Mouse (Mus musculus) lung, postnatal 10 days (tissue): ENCODE results near the gene Cenpt.

Source experiments
- DNase-seq: peaks from one replicate; pipeline ENCODE4 v3.0.0; 2021

Cenpt gene

GRCm38 (mm10) chr8:105853178-105853577 is at the start of gene Cenpt:
Cenpt (minus strand) TSS chr8:105853278.
- no peak for DNase-seq

- no peak for DNase-seq
Measured at GRCm38 (mm10) chr8:105900941-105901616, 48.0 kb upstream of the Cenpt start.

DNA sequence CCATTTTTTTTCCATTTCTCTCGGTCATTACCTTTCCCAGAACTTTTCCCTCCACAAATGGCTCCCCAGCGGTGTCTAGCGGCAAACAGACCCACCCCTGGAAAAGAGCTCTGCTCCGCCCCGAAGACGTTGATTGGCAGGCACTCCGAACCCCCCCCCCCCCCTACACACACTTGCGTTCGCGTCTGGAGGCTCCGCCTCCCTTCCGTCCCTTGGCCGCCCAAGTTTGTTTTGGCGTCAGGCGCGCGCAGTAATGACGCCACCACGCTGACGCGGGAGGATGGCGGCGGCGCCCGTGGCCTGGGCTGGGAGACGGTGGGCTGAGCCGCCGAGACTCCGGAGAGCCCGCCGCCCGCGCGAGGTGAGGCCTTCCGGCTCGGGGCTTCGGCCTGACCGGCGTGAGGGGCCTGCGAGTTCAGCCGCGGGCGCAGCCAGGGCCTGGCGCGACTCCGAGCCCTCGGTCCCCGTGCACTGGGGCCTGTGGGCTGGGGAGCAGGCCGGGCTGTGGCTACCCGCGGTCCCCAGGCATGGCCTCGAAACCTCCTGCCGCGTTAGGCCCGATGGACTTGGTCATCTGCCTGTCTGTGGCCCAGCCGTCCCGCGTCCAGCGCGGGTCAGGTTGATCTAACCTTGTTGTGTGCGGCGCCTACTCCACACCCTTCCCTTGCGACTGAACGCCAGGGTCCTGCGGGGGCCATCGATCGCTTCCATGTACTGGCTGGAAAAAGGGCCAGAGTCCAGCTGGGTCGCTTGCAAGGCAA is 47.3 kb upstream of the Cenpt start, which contains the start of gene Pskh1:
Pskh1 (plus strand) TSS at position 262 of the 761 bp plus-strand sequence.
- DNase-seq, result peak; percentile 94

DNA sequence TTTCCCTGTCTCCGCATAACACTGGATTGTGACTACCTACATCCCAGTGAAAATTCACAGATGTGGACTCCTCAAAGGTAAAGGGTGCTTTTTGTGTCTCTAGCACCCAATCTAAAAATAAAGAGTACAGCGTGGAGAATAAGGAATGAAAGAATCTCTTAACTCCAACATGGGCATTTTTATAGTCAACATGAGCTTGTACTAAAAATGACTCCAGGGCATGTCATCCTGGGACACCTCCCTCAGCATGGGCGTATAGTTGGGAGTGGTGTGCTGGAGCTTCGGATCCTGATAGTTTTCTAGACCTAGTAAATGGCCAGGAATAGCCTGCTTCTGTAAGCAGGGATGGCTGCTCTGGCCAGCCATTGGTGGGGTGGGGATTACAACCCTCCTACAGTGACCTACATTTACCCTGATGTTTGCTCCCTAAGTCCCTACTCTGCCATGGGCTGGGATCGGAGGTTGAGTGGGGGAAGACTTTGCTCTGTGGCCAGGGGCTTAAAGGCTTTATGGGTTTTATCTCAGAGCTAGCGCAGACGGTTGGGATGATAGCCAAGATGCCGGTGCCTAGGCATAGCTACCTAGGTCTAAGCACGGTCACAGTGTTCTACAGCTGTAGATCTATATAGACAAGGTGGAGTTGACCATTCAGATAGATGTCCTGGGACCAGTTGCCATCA is 44.9 kb upstream of the Cenpt start:
- no peak for DNase-seq

DNA sequence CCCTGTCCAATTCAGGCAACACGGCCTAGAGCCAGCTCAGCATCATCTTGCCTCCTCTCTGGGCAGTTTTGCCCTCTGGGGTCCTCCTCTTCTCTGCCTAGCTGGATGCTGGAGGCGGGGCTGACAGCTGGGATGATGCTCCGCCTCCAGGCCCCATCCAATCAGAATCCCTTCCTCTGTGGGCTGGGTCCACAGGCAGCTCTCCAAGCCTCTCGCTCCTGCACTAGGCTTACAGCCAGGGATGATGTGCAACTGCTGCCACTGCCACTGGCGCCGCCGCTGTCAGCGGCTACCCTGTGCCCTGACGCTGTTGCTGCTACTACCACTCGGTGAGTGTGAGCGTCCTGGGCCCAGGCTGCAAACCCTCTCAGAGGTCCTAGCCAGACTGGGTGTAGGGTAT is 40.3 kb upstream of the Cenpt start, which contains the start of gene Nrn1l:
Nrn1l (plus strand) TSS at position 229 of the 400 bp plus-strand sequence.
- DNase-seq, result peak; percentile 92

DNA sequence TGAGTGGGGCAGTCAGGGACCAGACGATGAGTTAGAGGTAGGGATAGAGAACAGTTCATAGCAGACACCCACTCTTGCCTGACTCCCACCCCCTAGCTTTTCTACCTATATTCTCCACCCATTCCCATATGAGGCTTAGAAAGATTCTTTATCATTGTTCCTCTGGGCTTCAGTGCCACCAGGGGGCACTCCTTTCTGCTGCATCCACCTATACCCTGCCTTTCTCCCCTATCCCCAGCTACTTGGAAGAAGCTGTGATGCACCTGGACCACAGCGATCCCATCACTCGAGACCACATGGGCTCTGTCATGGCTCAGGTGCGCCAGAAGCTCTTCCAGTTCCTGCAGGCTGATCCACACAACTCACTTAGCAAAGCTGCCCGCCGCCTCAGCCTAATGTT is 39.4 kb upstream of the Cenpt start:
- DNase-seq, result peak; percentile 22

DNA sequence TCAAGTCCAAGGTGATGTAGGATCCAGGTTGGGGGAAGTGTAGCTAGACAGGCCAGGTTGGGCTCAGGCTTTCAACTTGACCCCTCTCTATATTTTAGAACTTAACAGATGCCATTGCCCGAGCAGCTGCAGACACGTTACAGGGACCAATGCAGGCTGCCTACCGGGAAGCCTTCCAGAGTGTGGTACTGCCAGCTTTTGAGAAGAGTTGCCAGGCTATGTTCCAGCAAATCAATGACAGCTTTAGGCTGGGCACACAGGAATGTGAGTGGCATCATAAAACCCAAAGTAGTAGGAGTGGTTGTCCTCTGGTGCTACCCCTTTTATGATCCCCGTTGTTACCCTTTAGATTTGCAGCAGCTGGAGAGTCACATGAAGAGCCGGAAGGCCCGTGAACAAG is 37.8 kb upstream of the Cenpt start:
- no peak for DNase-seq

DNA sequence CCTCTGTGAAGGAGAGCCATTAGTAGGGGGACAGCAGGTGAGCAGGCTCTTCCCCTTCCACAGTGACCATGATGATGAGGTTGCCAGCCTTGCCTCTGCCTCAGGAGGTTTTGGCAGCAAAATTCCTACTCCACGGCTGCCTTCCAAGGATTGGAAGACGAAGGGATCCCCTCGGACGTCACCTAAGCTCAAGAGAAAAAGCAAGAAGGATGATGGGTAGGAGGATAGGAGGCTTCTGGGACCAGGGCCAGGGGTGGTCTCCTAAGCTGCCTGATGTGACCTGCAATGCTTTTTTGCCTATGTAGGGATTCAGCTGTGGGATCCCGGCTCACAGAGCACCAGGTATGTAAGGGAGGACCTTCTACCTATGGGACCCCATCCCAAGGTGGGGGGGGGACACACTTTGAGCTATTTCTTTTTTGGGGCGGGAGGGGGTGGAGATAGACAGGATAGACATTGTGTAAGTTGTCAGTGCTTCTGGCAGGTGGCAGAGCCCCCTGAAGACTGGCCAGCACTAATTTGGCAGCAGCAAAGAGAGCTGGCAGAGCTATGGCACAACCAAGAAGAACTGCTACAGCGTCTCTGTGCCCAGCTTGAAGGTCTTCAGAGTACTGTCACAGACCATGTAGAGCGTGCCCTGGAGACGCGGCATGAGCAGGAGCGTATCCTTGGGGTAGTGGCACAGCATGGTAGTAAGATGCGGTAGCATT is 36.8 kb upstream of the Cenpt start:
- DNase-seq, result no peak

DNA sequence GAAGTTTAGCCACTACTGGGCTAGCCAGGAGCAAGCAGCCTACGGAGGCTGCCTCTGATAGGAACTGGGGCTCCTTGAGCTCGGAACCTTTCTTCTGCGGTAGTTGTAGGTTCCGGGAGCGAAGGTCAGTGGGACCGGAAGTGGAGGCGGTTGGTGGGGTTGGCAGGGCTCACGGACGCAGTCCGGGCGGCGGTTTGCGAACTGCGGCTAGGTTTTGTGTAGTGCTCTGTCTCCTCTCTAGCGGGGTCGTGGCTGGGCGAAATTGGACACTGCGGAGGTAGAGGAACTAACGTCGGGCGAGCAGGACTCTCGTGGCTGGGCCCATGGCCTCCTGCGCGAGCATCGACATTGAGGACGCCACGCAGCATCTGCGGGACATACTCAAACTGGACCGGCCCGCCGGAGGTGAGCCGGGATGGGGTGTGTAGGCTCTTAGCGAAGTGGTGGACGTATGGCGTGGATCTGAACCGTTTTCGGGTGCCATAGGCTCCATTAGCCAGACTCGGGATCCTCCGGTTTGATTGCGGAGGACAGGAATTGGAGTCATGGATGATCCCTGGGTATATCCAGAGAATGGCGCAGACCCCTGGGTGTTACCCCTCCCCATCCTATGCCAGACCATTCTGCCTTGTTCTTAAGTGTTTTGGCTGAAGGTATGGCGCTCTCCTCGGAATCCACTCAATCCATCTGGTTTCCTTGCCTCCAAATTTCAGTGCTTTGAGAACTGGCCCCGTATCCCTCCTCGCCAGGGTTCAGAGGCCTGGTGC is 27.9 kb upstream of the Cenpt start, which contains the start of gene Edc4:
Edc4 (plus strand) TSS at position 128 of the 767 bp plus-strand sequence.
- peak; percentile 94 for DNase-seq

DNA sequence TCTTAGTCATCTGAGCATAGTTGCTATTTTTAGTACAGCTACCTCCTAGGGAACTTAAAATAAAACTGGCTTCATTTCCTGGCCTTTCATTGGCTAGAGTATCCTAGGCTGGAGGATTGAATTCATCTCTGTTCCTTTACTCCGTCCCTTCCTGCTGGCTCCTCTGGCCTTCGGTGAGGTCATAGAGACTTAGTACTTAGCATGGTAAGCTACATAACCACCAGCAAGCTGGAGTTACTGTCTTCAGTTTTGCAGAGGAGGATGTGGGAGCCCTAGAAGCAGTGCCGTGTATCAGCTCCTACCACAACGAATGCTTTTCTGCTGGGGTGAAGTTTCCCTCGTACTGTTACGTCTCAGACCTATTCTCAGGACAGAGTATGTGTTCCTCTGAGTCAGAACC is 21.2 kb upstream of the Cenpt start:
- no peak for DNase-seq

DNA sequence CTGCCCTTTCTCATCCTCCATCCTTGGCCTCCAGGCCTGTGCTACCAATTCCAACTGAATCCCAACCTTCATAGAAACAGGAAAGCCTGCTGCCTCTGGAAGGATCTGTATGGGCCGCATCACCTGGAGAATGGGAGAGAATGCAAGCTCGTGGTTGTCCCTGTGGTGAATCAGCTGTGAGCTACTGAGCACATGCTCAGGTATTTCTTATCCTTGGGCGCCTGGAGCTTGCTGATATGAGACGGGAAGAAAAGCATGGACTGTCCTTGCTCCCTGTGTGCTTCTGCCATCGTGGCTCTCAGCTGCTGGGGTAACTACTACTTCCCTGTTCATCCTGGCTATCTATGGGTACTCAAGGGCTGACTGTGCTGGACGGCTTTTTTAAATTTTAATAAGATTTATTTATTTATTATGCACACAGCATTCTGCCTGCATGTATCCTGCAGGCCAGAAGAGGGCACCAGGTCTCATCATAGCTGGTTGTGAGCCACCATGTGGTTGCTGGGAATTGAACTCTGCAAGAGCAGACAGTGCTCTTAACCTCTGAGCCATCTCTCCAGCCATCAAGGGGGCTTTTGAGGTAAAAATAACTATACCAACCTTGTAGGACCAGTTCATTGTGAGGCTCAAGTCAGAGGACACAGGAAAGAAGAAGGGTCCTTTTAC is 13.4 kb upstream of the Cenpt start:
- no peak for DNase-seq

DNA sequence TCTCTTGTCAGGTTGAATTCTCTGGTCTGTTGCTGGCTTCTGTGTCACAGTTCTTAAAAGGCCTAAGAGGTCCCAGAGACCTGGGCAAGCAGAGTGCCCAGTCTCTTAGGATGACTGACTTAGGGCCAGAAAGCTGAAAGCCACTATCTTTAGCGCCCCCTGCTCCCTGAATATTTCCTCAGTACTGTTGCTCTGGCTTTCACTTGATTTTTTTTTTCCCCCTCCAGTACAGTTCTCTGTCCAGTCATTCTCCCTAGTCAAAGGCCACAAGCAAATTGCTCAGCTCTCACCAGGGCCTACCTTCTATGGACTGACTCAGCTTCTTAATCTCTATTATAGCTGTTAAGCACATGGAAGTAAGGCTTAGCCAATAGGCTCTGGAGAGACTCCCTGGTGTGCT is 8.9 kb upstream of the Cenpt start:
- DNase-seq, result peak; percentile 44

DNA sequence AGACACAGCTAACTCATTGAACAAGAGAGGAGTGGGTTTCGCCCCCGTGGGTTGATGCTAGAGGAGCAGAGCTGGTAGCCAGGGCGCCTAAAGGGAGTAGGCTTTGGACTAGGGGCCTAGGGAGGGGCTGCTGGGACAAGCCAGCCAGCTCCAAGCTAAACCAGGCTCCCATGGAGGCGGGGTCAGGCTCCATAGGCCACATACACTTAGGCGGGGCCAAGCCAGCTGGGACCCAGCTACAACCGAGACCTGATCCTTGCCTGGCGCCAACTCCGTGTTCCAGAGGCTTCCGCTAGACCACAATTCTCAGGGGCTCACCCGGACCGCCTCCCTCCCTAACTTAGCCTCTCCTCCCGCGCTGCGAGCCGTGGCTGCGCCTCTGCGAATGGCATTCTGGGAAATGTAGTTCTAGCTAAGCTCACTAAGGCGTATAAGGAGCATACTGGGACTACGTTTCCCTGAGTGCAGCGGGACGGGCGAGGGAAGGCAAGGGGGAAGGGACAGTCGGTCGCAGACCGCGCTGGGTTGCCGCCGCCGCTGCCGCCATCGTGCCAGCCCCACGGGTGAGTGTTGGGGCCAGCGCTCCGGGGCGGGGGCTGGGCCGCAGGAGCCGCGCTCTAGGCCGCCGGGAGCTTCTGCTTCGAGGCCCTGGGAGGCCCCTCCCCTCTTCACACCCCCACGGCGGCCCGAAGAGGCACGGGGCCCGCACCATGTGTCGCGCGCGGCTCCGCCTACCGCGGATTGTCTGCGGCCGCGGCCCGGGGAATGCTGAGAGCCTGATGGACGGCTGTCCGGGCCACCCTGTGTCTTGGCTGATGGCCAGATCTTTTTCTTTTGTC is 7.3 kb upstream of the Cenpt start, which contains the start of gene Nutf2:
Nutf2 (plus strand) TSS at position 438 of the 839 bp plus-strand sequence.
- peak; percentile 98 for DNase-seq

DNA sequence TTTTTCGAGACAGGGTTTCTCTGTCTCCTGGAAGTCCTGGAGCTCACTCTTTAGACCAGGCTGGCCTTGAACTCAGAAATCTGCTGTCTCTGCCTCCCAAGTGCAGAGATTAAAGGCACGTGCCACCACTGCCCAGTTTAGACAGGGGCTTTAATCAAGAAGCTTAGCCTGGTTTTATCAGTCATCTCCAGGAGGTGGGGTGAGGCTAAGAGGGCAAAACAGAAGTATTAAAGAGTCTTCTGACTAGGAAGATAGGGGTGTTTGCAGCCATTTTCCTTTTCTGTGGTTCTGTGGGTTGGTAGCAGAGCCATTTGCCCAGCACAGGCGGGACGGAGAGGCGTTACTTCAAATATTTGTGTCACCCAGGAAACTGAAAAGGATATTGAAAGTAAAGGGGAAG is 6.2 kb upstream of the Cenpt start:
- no peak for DNase-seq

DNA sequence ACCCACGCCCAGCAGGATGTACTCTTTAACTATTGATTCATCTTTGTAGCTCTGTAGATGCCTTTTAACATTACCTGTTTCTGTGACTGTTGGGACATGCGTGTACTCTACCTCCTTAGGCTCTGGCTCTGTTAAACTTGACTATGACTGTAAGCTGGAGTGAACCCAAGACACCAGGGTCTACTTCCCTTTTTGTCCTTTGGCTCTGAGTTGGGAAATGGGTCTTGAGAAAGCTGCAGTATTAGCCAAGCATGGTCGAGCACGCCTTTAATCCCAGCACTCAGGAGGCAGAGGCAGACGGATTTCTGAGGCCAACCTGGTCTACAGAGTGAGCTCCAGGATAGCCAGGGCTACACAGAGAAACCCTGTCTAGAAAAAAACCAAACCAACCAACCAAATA is 5.4 kb upstream of the Cenpt start:
- DNase-seq, result no peak

DNA sequence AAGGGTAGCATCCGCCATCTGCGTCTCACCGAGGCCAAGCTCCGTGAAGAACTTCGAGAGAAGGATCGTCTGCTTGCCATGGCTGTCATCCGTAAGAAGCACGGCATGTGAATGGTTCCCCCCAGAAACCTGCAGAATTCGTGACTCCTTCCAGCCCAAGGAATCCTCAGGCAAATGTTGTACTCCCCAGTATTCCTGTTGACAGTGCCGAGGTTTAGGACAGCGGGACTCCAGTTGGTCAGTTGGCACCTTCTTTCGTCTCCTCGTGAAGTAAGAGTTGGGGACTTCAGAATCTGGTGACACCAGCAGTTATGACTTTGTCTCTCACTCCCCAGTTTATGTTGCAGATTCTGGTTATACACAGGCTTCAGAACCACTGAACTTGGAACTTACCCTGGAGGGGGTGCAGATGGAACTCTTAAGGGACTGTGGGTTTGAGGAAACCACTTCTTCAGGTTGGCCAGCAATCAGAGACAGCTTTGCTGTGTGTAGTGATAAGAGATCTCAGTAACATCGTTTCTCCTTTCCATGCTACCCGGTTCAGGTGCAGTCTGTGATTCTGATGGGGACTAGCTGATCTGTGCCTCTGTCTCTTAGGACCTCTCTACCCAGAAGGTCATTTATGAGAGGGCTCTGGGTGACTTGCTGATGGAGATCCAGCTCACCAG is 3.2 kb upstream of the Cenpt start:
- no peak for DNase-seq

GRCm38 (mm10) chr8:105855248-105856167 is 2.4 kb upstream of the Cenpt start:
- DNase-seq, result peak; percentile 59

- DNase-seq, result peak; percentile 97
Measured at GRCm38 (mm10) chr8:105854715-105855216, 1.7 kb upstream of the Cenpt start, which contains the start of gene Thap11. Thap11 (plus strand) TSS chr8:105855132.
